In the genomic region with DNA sequence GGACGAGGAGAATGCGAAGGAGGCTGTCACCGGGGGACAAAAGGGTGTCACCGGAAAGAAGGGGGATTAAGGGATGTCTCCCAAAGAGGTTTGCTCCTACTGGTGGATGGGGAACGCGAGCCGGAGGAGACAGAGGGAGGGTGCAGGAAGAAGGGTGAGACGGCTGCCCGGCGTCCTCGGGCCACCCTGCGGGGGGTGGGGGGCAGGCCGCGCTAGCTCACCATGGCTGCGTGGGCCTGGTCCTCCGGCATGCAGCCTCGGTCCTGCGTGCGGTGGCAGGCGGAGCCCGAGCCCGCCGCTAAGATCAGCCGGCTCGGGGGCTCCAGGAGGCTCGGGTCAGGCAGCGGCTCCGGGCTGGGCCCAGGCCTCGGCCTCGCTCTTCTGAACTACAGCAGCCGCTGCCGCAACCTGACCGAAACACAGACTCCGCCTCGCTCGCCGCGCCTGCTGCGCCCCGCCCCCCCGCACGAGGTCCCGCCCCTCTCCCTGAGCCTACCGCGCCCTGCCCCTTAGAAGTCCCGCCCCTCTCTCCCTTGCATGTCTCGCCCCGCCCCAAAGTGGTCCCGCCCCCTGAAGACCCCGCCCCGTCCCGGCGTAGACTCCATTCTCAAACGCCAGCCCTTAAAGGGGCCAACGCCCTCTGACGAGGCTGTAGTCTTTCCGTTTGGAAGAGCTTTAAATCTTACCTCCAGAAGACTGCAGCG, we compare ENCODE assay signal across 8 mouse cellular contexts. TPM values are rescaled to one million over a fixed set of nuclear protein-coding genes. Genes with fewer than 3 reads are reported as not detected.
DNase-seq lines count a peak whose midpoint lies in the region; ATAC-seq and TF ChIP-seq lines count a peak whose summit lies in the region.

TSS of gene Zyg11b (minus strand) at position 427 of the 704 bp plus-strand sequence.

- H3K27me3 ChIP-seq in erythroblast, embryonic 14.5 days (ENCODE audit: control insufficient read depth), result no peaks in the 10 kb centered on the region
- H3K27me3 ChIP-seq in heart, embryonic 11.5 days (ENCODE audit: control insufficient read depth, insufficient read depth, low read length), result no peaks in the 10 kb centered on the region
- H3K27me3 ChIP-seq in kidney, embryonic 16.5 days (ENCODE audit: insufficient read depth, low read length), result no peaks in the 10 kb centered on the region
- H3K27me3 ChIP-seq in liver, embryonic 12.5 days (replicated peaks), result no peaks in the 10 kb centered on the region
- no peaks in the 10 kb centered on the region for H3K27me3 ChIP-seq in stomach, embryonic 15.5 days (replicated peaks)

- H3K36me3 ChIP-seq in erythroblast, embryonic 14.5 days (ENCODE audit: control insufficient read depth), result no peaks in the 10 kb centered on the region
- H3K36me3 ChIP-seq in heart, embryonic 11.5 days (ENCODE audit: control insufficient read depth, insufficient read depth, low read length), result no peaks in the 10 kb centered on the region
- H3K36me3 ChIP-seq in kidney, embryonic 16.5 days (ENCODE audit: insufficient read depth, low read length), result no peaks in the 10 kb centered on the region
- H3K36me3 ChIP-seq in liver, embryonic 12.5 days, result no peaks in the 10 kb centered on the region
- H3K36me3 ChIP-seq in stomach, embryonic 15.5 days, result no peaks in the 10 kb centered on the region

- TF ChIP-seq POLR2A in brain, embryonic 14.5 days (IDR thresholded peaks at IDR 0.05; ENCODE audit: borderline replicate concordance, extremely low read depth, insufficient read depth, insufficient read length, poor library complexity, severe bottlenecking), result peak; percentile 91

- peak; percentile 95 for DNase-seq in CD4-positive helper T cell, adult 2 months (ENCODE audit: low read depth, low spot score)
- peak; percentile 98 for DNase-seq in brain, embryonic 14.5 days (ENCODE audit: low read depth)
- peak; percentile 82 to 87 for DNase-seq in natural killer cell, adult 2 months (ENCODE audit: low spot score in 2 of 2)

- H3K9ac ChIP-seq in heart, embryonic 11.5 days (ENCODE audit: low read depth, low read length), result peak within 1 kb of the TSS; percentile 91
- H3K9ac ChIP-seq in kidney, embryonic 16.5 days (replicated peaks; ENCODE audit: low read length), result peak within 1 kb of the TSS; percentile 94
- H3K9ac ChIP-seq in liver, embryonic 12.5 days, result peak within 1 kb of the TSS; percentile 94
- H3K9ac ChIP-seq in stomach, embryonic 15.5 days, result peak within 1 kb of the TSS; percentile 94

- no peak for TF ChIP-seq CTCF in brain, embryonic 14.5 days (IDR thresholded peaks at IDR 0.05; ENCODE audit: borderline replicate concordance, extremely low read depth, insufficient read depth, insufficient read length)

- no peaks in the 10 kb centered on the region for H3K9me3 ChIP-seq in erythroblast, embryonic 14.5 days (ENCODE audit: control insufficient read depth, low read length)
- peaks cover 6% of the 10 kb centered on the region; the same call in 1 of the 2 replicates for H3K9me3 ChIP-seq in heart, embryonic 11.5 days (replicated peaks; ENCODE audit: control insufficient read depth, low read length)
- peaks cover 8% of the 10 kb centered on the region; the same call in 1 of the 2 replicates for H3K9me3 ChIP-seq in kidney, embryonic 16.5 days (ENCODE audit: low read length)
- no peaks in the 10 kb centered on the region for H3K9me3 ChIP-seq in liver, embryonic 12.5 days (replicated peaks)
- no peaks in the 10 kb centered on the region for H3K9me3 ChIP-seq in stomach, embryonic 15.5 days

- peak within 1 kb of the TSS; percentile 89 for H3K27ac ChIP-seq in heart, embryonic 11.5 days (ENCODE audit: low read depth, low read length)
- peak within 1 kb of the TSS; percentile 93 for H3K27ac ChIP-seq in kidney, embryonic 16.5 days (ENCODE audit: low read length)
- H3K27ac ChIP-seq in liver, embryonic 12.5 days, result peak within 1 kb of the TSS; percentile 84
- peak within 1 kb of the TSS; percentile 92 for H3K27ac ChIP-seq in stomach, embryonic 15.5 days

- H3K4me2 ChIP-seq in heart, embryonic 11.5 days, result peak within 1 kb of the TSS; percentile 60
- H3K4me2 ChIP-seq in kidney, embryonic 16.5 days (replicated peaks; ENCODE audit: low read depth, low read length), result peak within 1 kb of the TSS; percentile 74
- H3K4me2 ChIP-seq in liver, embryonic 12.5 days, result peak within 1 kb of the TSS; percentile 98
- H3K4me2 ChIP-seq in stomach, embryonic 15.5 days, result peak within 1 kb of the TSS; percentile 75

- H3K4me1 ChIP-seq in erythroblast, embryonic 14.5 days (ENCODE audit: control insufficient read depth), result peaks cover 16% of the 10 kb centered on the region
- H3K4me1 ChIP-seq in heart, embryonic 11.5 days (ENCODE audit: control insufficient read depth, insufficient read depth, low read length), result peaks cover 7% of the 10 kb centered on the region; the same call in 1 of the 2 replicates
- H3K4me1 ChIP-seq in kidney, embryonic 16.5 days (ENCODE audit: insufficient read depth, low read length), result peaks cover 22% of the 10 kb centered on the region
- H3K4me1 ChIP-seq in liver, embryonic 12.5 days, result peaks cover 21% of the 10 kb centered on the region
- peaks cover 6% of the 10 kb centered on the region; the same call in 1 of the 2 replicates for H3K4me1 ChIP-seq in stomach, embryonic 15.5 days

- WGBS in heart, embryonic 11.5 days (ENCODE audit: insufficient replicate concordance), result under 1% methylated on average over 51 of the region's 58 CpGs
- under 1% methylated on average over 53 of the region's 58 CpGs for WGBS in kidney, embryonic 16.5 days
- WGBS in liver, embryonic 12.5 days (ENCODE audit: insufficient replicate concordance), result 2% methylated on average over 39 of the region's 58 CpGs
- under 1% methylated on average over 54 of the region's 58 CpGs for WGBS in stomach, embryonic 15.5 days

- H3K4me3 ChIP-seq in erythroblast, embryonic 14.5 days (replicated peaks), result peak within 1 kb of the TSS; percentile 82
- peak within 1 kb of the TSS; percentile 91 for H3K4me3 ChIP-seq in heart, embryonic 11.5 days (ENCODE audit: low read depth, low read length)
- H3K4me3 ChIP-seq in kidney, embryonic 16.5 days (ENCODE audit: low read length), result peak within 1 kb of the TSS; percentile 94
- H3K4me3 ChIP-seq in liver, embryonic 12.5 days, result peak within 1 kb of the TSS; percentile 80
- peak within 1 kb of the TSS; percentile 97 for H3K4me3 ChIP-seq in stomach, embryonic 15.5 days (replicated peaks)

- ATAC-seq in heart, embryonic 11.5 days (replicated peaks; ENCODE audit: insufficient number of reproducible peaks, low FRiP score, low TSS enrichment), result peak; percentile 92
- ATAC-seq in kidney, embryonic 16.5 days (ENCODE audit: low FRiP score, low TSS enrichment), result peak; percentile 96
- peak; percentile 94 for ATAC-seq in liver, embryonic 12.5 days
- peak; percentile 95 for ATAC-seq in stomach, embryonic 15.5 days (ENCODE audit: insufficient read depth, low FRiP score, low read depth)

RNA-seq across cellular contexts. Expression of gene Zyg11b, which starts in this region (rescaled TPM):
- polyA plus RNA-seq in brain, embryonic 14.5 days (2012; rRNA removed), result 41.2 and 58.5 TPM in 2 replicates
- 0.02 TPM in 2 replicates for polyA plus RNA-seq in erythroblast, embryonic 14.5 days (2012)
- polyA plus RNA-seq in heart, embryonic 11.5 days (2014; fragmentation: Nextera tagmentation; extraction: Ambion mirVana), result 9.1 and 9.9 TPM in 2 replicates
- 11.6 and 11.7 TPM in 2 replicates for polyA plus RNA-seq in kidney, embryonic 16.5 days (2015; fragmentation: Nextera tagmentation; extraction: Ambion mirVana)
- 4.0 and 4.5 TPM in 2 replicates for polyA plus RNA-seq in liver, embryonic 12.5 days (2016; fragmentation: Nextera tagmentation; extraction: Ambion mirVana)
- 9.7 and 11.4 TPM in 2 replicates for polyA plus RNA-seq in stomach, embryonic 15.5 days (2015; fragmentation: Nextera tagmentation; extraction: Ambion mirVana)

Comparison
In these comparisons a context has a peak if more than half of its experiments do, and no peak if none do; other contexts are left out.
1. Peak in every context shown above with its lines: DNase-seq, ATAC-seq, H3K4me3 ChIP-seq and H3K27ac ChIP-seq.